Mouse (Mus musculus) stomach, postnatal 0 days (tissue): ENCODE results near the gene Cenpq.

Experiments used
- CTCF ChIP-seq: IDR thresholded peaks from 2 replicates; pipeline ENCODE4 v1.5.1; 2016; ENCODE audit warnings: antibody characterized with exemption, low read depth, mild to moderate bottlenecking, moderate library complexity
- EP300 ChIP-seq: optimal IDR thresholded peaks from 2 replicates; pipeline ENCODE3; 2016; ENCODE audit warnings: antibody characterized with exemption

GRCm38 (mm10) chr17:40879924-40880691 lies 54.7 kb downstream of the Cenpq start, which contains the start of gene 9130008F23Rik:
- no peak for TF ChIP-seq EP300
- no peak for TF ChIP-seq CTCF
